Mouse (Mus musculus) kidney, postnatal 0 days (tissue): Measurements from ENCODE around the gene Mettl9. TPM values are rescaled to one million over a fixed set of nuclear protein-coding genes. Genes with fewer than 3 reads are reported as not detected.
A peak's percentile ranks its signal among the peaks of the same experiment; 100 is the strongest.

ENCODE experiments used
- ATAC-seq: fragments of 200-750 bp; cut with Nextera tagmentation; replicated peaks from 2 replicates; pipeline ENCODE4 v1.8.0; 2017; ENCODE audit warnings: low read depth, moderate number of reproducible peaks, moderate TSS enrichment, moderate library complexity; ENCODE audit not compliant: low FRiP score
- DNase-seq: peaks from one replicate; pipeline ENCODE4 v3.0.0-alpha.2; 2016; ENCODE audit warnings: low spot score
- H3K27ac ChIP-seq: fragments of 300-500 bp; sonication (generic); 2 replicates; pipeline ENCODE4 v1.5.1; 2014; ENCODE audit warnings: mild to moderate bottlenecking
- H3K27me3 ChIP-seq: fragments of 300-500 bp; sonication (generic); 2 replicates; pipeline ENCODE4 v1.6.1; 2014; ENCODE audit warnings: low read length, mixed read lengths; ENCODE audit not compliant: insufficient read depth
- H3K36me3 ChIP-seq: fragments of 300-500 bp; sonication (generic); 2 replicates; pipeline ENCODE4 v1.6.1; 2014; ENCODE audit warnings: low read length, mixed read lengths; ENCODE audit not compliant: insufficient read depth
- H3K4me1 ChIP-seq: fragments of 300-500 bp; sonication (generic); replicated peaks from 2 replicates; pipeline ENCODE4 v1.6.1; 2014; ENCODE audit warnings: antibody characterized with exemption, low read length, mixed read lengths; ENCODE audit not compliant: insufficient read depth
- H3K4me2 ChIP-seq: fragments of 300-500 bp; sonication (generic); 2 replicates; pipeline ENCODE4 v1.6.1; 2014; ENCODE audit warnings: mild to moderate bottlenecking, low read length, moderate library complexity, mixed read lengths
- H3K4me3 ChIP-seq: fragments of 300-500 bp; sonication (generic); replicated peaks from 2 replicates; pipeline ENCODE4 v1.5.1; 2014; ENCODE audit warnings: low read depth, low read length
- H3K9ac ChIP-seq: fragments of 300-500 bp; sonication (generic); 2 replicates; pipeline ENCODE4 v1.6.1; 2014; ENCODE audit warnings: low read depth, low read length
- H3K9me3 ChIP-seq: fragments of 300-500 bp; sonication (generic); replicated peaks from 2 replicates; pipeline ENCODE4 v1.6.1; 2016; ENCODE audit warnings: low read length, inconsistent platforms, mixed read lengths
- CTCF ChIP-seq: IDR thresholded peaks from 2 replicates; pipeline ENCODE4 v1.5.1; 2016; ENCODE audit warnings: antibody characterized with exemption, low read depth, mild to moderate bottlenecking, moderate library complexity
- WGBS: fragments of 180-500 bp; shearing (Covaris S2); extraction: QIAGEN DNeasy Blood & Tissue Kit; methylation state at CpG from one replicate; pipeline ENCODE4 v1.1.7; 2014; 5-methylcytosine and 5-hydroxymethylcytosine counted together
- polyA plus RNA-seq: library from polyadenylated mRNA; unstranded; fragments of >200 nt; fragmentation: Nextera tagmentation; extraction: Ambion mirVana; gene quantifications from 2 replicates; pipeline ENCODE4 v1.2.1, GENCODE M21; 2015

The Mettl9 gene
- polyA plus RNA-seq, 1 experiment from 2014 or later, result 177 TPM

GRCm38 (mm10) chr7:121064309-121064708 lies 30.1 kb downstream of the Mettl9 start:
- Histone ChIP-seq H3K4me3 (no peak overlapping the region), H3K9ac (no peak overlapping the region), H3K4me2 (no peak overlapping the region), H3K27ac (no peak overlapping the region), H3K27me3 (no peaks in the 10 kb centered on the region), H3K36me3 (peaks cover 6% of the 10 kb centered on the region; the same call in 1 of the 2 replicates), H3K9me3 (no peaks in the 10 kb centered on the region), H3K4me1 (peaks cover 3% of the 10 kb centered on the region; the same call in 1 of the 2 replicates)
- DNase-seq (peak; percentile 62), ATAC-seq (peak; percentile 52; the same call in 1 of the 2 replicates)
- peak; percentile 74 for TF ChIP-seq CTCF
- 51% methylated on average over 4 of the region's 4 CpGs for WGBS

GRCm38 (mm10) chr7:121071276-121071675 lies 37.0 kb downstream of the Mettl9 start:
- Histone ChIP-seq H3K4me3 (no peak overlapping the region), H3K27me3 (no peaks in the 10 kb centered on the region), H3K9ac (no peak overlapping the region), H3K4me2 (no peak overlapping the region), H3K9me3 (no peaks in the 10 kb centered on the region), H3K4me1 (no peaks in the 10 kb centered on the region), H3K36me3 (0 out of 2 replicates have a peak, but pooled peaks cover 11% of the 10 kb centered on the region), H3K27ac (no peak overlapping the region)
- no peak for TF ChIP-seq CTCF
- ATAC-seq (no peak), DNase-seq (no peak)
- WGBS, result 84% methylated on average over 4 of the region's 4 CpGs

DNA sequence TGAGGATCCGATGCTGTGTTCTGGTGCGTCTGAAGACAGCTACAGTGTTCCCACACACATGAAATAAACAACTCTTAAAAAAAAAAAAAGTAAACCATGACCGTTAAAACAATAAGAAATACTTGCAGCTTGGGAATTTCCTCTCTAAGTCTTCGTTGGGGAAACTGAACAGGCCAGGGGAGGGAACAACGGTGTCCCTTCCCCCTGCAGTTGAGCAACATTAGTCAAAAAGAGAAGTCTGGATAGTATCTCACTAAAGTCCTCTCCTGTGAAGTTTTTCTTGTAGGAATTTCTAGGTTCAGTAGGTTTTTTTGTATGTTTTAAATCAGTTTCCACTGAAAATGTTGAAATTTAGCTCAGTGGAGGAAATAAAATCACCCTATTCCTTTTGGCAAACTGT lies 38.3 kb downstream of the Mettl9 start:
- no peak for TF ChIP-seq CTCF
- Histone ChIP-seq H3K4me2 (no peak overlapping the region), H3K27me3 (no peaks in the 10 kb centered on the region), H3K4me3 (no peak overlapping the region), H3K27ac (no peak overlapping the region), H3K36me3 (peaks cover 19% of the 10 kb centered on the region; the same call in 1 of the 2 replicates), H3K9me3 (no peaks in the 10 kb centered on the region), H3K9ac (no peak overlapping the region), H3K4me1 (no peaks in the 10 kb centered on the region)
- DNase-seq (no peak), ATAC-seq (no peak)
- WGBS, result 66% methylated on average over 5 of the region's 5 CpGs

- ATAC-seq (no peak), DNase-seq (peak; percentile 48)
- Histone ChIP-seq H3K4me3 (no peak within 1 kb of the TSS), H3K36me3 (peaks cover 19% of the 10 kb centered on the region; the same call in 1 of the 2 replicates), H3K9ac (no peak within 1 kb of the TSS), H3K9me3 (no peaks in the 10 kb centered on the region), H3K4me2 (no peak within 1 kb of the TSS), H3K4me1 (no peaks in the 10 kb centered on the region), H3K27me3 (no peaks in the 10 kb centered on the region), H3K27ac (peak within 1 kb of the TSS; percentile 37; the same call in 1 of the 2 replicates)
- WGBS, result 31% methylated on average over 11 of the region's 11 CpGs
- no peak for TF ChIP-seq CTCF
Observed at GRCm38 (mm10) chr7:121074281-121074680, 40.0 kb downstream of the Mettl9 start, which contains the start of gene Igsf6. Igsf6 (minus strand) TSS chr7:121074572.

DNA sequence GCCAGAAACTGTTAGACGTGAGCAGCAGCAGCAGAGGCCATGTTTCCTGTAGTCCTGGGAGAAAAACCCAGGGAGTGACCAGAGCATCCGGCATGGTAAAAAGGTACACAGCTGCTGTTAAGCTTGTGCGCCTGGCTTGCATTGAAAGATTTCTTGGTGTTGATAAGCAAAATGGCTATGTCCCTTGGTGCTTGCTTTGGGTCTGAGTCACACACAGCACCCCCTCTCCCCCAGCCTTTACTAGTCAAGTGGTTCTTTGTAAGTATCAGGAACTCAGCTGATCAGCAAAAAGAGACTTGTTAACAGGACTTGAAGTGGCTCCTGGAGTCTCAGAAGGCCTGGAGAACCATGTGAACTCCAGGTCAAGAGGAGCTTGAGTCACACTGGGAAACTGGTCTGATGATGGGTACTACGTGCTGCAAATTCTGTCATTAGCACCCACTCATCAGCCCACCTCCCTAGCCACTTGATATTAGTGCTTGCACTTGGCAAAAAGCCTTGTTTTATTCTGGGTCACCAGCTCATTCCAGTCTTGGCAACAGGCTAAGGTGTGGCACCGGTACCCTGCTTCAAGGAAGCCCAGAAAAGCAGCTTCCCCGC lies 40.7 kb downstream of the Mettl9 start:
- Histone ChIP-seq H3K27ac (peak overlapping the region; percentile 37; the same call in 1 of the 2 replicates), H3K36me3 (peaks cover 19% of the 10 kb centered on the region; the same call in 1 of the 2 replicates), H3K9ac (no peak overlapping the region), H3K27me3 (no peaks in the 10 kb centered on the region), H3K9me3 (no peaks in the 10 kb centered on the region), H3K4me2 (no peak overlapping the region), H3K4me1 (no peaks in the 10 kb centered on the region), H3K4me3 (no peak overlapping the region)
- 67% methylated on average over 6 of the region's 6 CpGs for WGBS
- ATAC-seq (no peak), DNase-seq (peak; percentile 19)
- no peak for TF ChIP-seq CTCF

GRCm38 (mm10) chr7:121075416-121075815 lies 41.2 kb downstream of the Mettl9 start:
- H3K9ac ChIP-seq, result no peak overlapping the region
- 86% methylated on average over 5 of the region's 5 CpGs for WGBS
- H3K27ac ChIP-seq, result no peak overlapping the region
- peaks cover 15% of the 10 kb centered on the region; the same call in 1 of the 2 replicates for H3K36me3 ChIP-seq
- no peak overlapping the region for H3K4me2 ChIP-seq
- no peaks in the 10 kb centered on the region for H3K27me3 ChIP-seq
- TF ChIP-seq CTCF, result no peak
- H3K9me3 ChIP-seq, result no peaks in the 10 kb centered on the region
- H3K4me3 ChIP-seq, result no peak overlapping the region
- no peak for DNase-seq
- no peak for ATAC-seq
- no peaks in the 10 kb centered on the region for H3K4me1 ChIP-seq
